Mouse (Mus musculus): ENCODE measurements around the gene Fbrs.

Fbrs gene

GRCm38 (mm10) chr7:127519284-127519683 is 40.3 kb downstream of the Fbrs start, which contains the start of gene Gm42715:
Gm42715 (plus strand) TSS chr7:127519584.
- no peak for DNase-seq (ENCODE audit: low read depth, low spot score)
